Mouse (Mus musculus): ENCODE data around the gene Acbd6.
A peak's percentile ranks its signal among the peaks of the same experiment; 100 is the strongest.

The Acbd6 gene

GRCm38 (mm10) chr1:155558012-155558842 is at the start of gene Acbd6:
Acbd6 (plus strand) TSS chr1:155558120.
- peak; percentile 52 for DNase-seq (ENCODE audit: low read depth, low spot score)

GRCm38 (mm10) chr1:155510263-155510662 is 47.7 kb upstream of the Acbd6 start:
- no peak for DNase-seq (ENCODE audit: low read depth, low spot score)

GRCm38 (mm10) chr1:155515866-155516265 is 42.1 kb upstream of the Acbd6 start:
- no peak for DNase-seq (ENCODE audit: low read depth, low spot score)

- no peak for DNase-seq (ENCODE audit: low read depth, low spot score)
Measured at GRCm38 (mm10) chr1:155516594-155516993, 41.3 kb upstream of the Acbd6 start.

DNA sequence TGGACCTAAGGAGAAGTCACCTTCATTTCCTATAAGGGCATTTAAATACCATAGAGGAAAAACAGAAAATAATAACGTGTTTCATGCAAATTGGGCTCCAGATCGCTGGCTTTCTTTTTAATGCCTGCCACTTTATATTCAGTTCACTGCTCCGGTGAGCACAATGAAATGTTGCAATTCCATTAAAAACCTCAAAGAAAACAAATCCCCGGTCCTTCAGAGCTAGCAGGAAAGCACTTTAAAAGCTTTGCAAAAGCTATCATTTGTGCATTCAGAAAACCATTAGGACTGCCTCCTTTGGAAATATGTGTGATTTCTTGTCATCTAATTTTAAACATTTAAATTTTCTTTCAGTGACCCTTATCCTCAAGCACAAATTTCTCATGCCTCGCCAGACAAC is 40.9 kb upstream of the Acbd6 start:
- DNase-seq (ENCODE audit: low read depth, low spot score), result no peak

- DNase-seq (ENCODE audit: low read depth, low spot score), result no peak
Measured at GRCm38 (mm10) chr1:155520285-155520684, 37.6 kb upstream of the Acbd6 start.

DNA sequence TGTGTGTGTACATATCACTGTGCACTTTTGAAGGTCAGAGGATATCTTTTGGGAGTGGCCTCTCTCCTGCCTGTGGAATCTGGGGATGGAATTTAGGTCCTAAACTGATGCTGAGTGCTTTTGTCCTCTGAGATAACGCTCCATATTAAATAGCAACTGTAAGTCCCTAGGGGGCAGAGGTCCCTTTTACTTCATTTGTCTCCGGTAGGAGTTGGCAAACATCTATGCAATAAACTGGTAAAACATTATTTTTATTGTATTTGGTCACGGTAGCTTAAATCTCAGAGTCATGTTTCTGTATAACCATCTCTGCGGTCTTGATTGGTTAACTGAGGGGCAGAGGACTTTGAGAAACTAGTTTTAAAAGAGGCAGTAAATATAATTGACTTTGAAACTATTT is 35.4 kb upstream of the Acbd6 start:
- DNase-seq (ENCODE audit: low read depth, low spot score), result no peak

DNA sequence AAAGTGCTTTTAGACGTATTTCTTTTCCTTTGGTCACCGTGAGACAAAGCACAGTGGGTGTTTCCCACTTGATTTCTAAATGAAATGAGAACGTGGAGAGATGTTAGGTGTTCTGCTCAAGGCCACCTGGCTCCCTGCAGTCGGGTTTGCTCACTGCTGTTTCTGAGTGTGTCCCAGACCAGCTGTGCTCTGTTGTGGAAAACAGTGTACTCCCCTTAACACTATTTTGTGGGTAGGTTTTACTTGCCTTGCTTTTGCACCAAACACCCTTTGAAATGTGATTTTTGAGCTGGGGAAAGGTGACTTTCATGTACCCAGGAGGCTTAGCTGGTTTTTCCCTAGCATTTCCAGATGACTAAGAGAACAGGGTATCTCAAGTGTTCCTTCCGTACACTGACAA is 31.7 kb upstream of the Acbd6 start:
- no peak for DNase-seq (ENCODE audit: low read depth, low spot score)

DNA sequence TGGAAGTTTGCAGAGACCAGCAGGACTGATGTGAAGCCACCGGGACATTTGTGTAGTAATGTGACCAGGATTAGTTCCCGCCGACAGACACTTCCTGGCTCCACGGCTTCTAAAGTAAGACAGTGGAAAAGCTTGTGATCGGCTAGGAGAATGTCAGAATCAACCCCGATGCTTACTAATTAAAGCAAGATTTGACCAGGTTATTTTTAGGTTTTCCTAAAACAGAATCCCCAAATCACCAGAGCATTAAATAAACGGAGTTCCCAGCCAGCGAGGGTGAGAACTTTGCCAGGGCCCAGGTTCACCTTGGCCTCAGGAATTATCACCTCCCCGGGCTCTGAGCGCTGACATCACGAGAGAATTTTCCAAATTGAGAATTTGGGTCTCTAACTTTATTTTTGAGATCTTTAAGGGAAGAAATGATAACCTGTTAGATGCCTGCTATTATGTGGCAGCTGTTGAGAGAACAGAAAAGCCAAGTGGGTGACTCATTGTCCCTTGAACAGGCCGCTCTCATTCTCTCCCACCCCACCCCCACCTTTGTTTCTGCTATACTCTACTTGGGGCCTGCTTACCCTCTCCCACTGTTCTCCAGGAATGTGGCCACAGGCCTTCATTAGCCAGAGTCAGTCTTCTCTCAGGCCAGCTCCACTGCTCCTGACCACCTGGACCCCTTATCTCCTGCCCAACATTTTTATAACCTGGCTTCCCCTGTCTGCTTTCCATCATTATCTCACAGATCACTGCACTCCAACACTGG is 30.7 kb upstream of the Acbd6 start:
- DNase-seq (ENCODE audit: low read depth, low spot score), result no peak

- no peak for DNase-seq (ENCODE audit: low read depth, low spot score)
Measured at GRCm38 (mm10) chr1:155527787-155528158, 30.1 kb upstream of the Acbd6 start.

DNA sequence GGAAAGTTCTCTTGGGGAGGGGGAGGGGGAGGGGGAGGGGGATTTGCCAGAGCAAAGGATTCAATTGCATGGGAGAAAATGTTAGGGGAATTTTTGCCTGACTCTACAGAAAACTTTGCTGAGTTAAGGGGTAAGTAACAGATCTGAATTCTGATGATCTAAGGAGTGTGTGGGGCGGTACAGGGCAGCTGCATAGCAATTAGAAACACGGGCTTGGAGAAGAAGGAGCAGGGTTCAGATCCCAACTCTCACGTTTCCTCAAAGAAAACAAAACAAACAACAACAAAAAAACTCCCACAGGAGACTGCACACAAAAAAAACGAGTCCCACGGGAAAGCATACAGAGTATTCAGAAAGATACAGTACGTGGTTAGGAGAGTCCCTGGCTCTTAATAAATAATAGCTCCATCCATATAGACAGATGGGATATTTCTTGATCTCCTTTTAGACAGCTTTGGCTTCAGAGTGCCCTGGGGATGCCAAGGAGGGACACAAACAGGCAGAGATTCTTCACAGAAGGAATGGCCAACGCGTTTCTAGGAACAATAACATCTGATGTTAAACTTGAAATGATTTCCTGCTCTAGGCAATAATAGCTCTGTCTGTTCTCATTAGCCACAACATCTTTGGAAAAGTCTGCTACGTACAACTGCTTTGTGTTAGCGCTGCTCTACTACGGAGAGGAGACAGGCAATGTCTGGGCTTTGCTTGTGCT is 29.4 kb upstream of the Acbd6 start:
- DNase-seq (ENCODE audit: low read depth, low spot score), result no peak

DNA sequence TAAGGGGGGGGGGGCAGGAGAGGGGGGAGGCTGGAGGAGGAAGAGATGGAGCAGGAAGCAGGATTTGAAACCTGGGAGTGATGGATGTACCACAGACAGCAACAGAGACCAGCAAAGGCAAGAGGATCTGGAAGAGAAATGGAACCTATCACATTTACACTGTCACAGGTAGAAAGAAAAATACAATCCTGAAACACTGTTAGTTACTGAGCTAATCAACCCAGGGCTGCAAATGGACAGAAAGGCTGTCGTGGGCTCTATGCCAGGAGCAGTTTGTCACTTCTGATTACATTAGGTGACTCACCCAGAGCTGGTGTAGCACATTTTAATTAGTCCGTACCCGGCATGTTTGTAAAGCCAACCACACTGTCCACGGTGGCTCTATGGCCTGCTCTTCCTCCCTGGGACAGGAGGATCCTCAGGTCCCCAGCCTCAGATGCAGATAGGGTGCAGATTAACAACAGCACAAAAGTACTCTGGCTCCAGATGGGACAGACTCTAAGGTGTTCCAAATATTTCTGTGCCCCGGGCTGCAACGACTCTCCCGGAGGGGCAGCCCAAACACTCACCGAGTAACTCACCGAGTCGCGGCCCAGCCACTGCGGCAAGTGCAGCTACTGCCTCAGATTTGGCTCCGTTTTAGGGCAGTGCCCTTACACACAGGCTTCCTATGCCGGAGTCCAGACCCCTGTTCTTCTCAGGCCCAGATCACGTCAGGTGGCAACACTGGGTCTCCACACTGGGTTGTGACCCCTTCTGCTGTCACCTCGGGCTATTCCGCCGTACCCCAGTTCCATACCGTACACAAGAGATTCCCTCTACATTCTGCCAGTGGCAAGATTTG is 28.6 kb upstream of the Acbd6 start:
- DNase-seq (ENCODE audit: low read depth, low spot score), result no peak

GRCm38 (mm10) chr1:155530561-155531457 is 27.1 kb upstream of the Acbd6 start:
- DNase-seq (ENCODE audit: low read depth, low spot score), result no peak

DNA sequence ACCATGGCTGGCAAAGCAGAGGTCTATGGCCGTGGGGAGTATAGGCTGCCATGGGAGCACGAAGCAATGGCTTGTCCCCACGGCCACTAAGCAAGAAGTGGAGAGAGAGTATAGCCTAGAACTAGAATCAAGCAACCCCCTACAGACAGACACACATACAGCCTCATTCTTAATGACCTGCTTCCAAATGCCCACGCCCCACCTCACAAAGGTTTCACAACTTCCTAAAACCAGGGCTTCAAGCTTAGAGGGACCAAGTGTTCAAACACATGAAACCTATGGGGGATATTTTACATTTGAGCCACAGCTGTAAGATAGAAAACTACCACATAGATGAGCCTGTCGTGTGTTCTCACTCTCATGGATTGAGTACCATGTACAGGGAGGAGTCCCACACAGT is 25.5 kb upstream of the Acbd6 start:
- DNase-seq (ENCODE audit: low read depth, low spot score), result no peak

GRCm38 (mm10) chr1:155532833-155533688 is 24.9 kb upstream of the Acbd6 start:
- no peak for DNase-seq (ENCODE audit: low read depth, low spot score)

DNA sequence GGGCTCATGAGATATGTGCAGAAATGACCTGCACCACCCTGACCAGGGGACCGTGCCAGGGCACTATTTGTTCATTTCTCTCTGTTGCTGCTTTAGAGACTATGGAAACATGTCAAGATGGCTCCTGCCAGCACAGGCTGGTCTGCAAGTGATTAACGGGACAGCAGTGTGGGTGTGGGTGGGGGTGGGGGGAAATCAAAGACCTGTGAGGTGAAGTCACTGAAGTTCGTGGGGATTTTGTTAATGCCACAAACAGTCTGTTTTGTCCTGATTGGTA is 24.3 kb upstream of the Acbd6 start:
- DNase-seq (ENCODE audit: low read depth, low spot score), result no peak

DNA sequence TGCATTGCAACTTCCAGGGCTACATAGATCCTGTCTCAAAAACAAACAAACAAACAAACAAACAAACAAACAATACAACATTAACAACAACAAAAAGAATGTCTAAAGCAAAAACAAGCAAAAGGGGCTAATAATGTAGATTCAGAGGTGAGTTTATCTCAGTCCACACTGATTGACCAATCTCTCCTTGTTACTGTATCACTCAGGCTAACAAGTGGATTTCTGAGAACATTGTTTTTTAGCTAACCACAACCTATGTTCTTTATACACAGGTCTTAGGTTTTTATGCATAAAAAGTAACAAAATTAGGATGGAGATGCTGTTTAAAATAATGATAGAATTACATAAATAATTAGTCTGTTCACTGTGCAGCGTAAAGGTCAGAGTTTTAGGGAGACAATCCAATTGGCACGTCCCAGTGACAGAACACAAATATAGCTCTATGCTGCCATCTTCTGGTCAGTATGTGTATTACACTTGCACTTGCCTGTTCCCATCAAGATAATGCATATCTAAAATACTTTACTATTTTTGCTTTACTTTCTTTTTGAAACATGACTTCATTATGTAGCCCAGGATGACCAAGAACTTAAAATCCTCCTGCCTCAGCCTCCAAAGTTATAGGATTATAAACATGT is 20.8 kb upstream of the Acbd6 start:
- no peak for DNase-seq (ENCODE audit: low read depth, low spot score)

GRCm38 (mm10) chr1:155538006-155538405 is 19.9 kb upstream of the Acbd6 start:
- no peak for DNase-seq (ENCODE audit: low read depth, low spot score)

GRCm38 (mm10) chr1:155557642-155558011 is 293 bp upstream of the Acbd6 start:
- no peak for DNase-seq (ENCODE audit: low read depth, low spot score)

Data from WW6 (cell line).